19 mouse cellular contexts compared by ENCODE assay signal in genomic region chr4:27970569-27970968, GRCm38 (mm10).
DNase-seq lines count a peak whose midpoint lies in the region; ATAC-seq and TF ChIP-seq lines count a peak whose summit lies in the region.
"Had no signal": no experiment of that assay in that cellular context is flagged by ENCODE, and none has a peak within 500 bp of the region (broad histone marks: within the 10 kb centered on the region; RNA-seq: fewer than 3 reads in every experiment).

No protein-coding gene starts in this region.

- DNase-seq in 3134 (ENCODE audit: extremely low read depth, insufficient read length, low spot score) = peak; percentile 38
- DNase-seq in brain, embryonic 14.5 days (ENCODE audit: low read depth) = peak; percentile 47
- peak; percentile 5 for DNase-seq in embryonic facial prominence, embryonic 14.5 days (ENCODE audit: low spot score)
- no peak for DNase-seq in thymus, postnatal 36 days
- no peak for DNase-seq in cerebellum, postnatal 14 days
- no peak for DNase-seq in thymus, postnatal 0 days (ENCODE audit: low spot score)
- DNase-seq: B cell, adult 2 months; cerebellum, postnatal 10 days; gastrocnemius, postnatal 14 days; kidney, adult 11 months; kidney, postnatal 36 days; retina, postnatal 1 day; thymus, adult 2 months had no signal

- H3K4me3 ChIP-seq in forebrain, embryonic 12.5 days (replicated peaks) = no peak overlapping the region
- no peak overlapping the region for H3K4me3 ChIP-seq in forebrain, embryonic 15.5 days
- no peak overlapping the region for H3K4me3 ChIP-seq in embryonic facial prominence, embryonic 14.5 days (ENCODE audit: low read depth, low read length)
- H3K4me3 ChIP-seq: hindbrain, embryonic 15.5 days; limb, embryonic 12.5 days; myocyte had no signal

- no peaks in the 10 kb centered on the region for H3K36me3 ChIP-seq in forebrain, embryonic 12.5 days (replicated peaks)
- H3K36me3 ChIP-seq in forebrain, embryonic 15.5 days = no peaks in the 10 kb centered on the region
- H3K36me3 ChIP-seq in embryonic facial prominence, embryonic 14.5 days (ENCODE audit: control insufficient read depth, insufficient read depth, low read length) = no peaks in the 10 kb centered on the region
- H3K36me3 ChIP-seq: hindbrain, embryonic 15.5 days; limb, embryonic 12.5 days had no signal

- H3K4me1 ChIP-seq in forebrain, embryonic 12.5 days = 0 out of 2 replicates have a peak, but pooled peaks cover 3% of the 10 kb centered on the region
- H3K4me1 ChIP-seq in forebrain, embryonic 15.5 days = no peaks in the 10 kb centered on the region
- no peaks in the 10 kb centered on the region for H3K4me1 ChIP-seq in embryonic facial prominence, embryonic 14.5 days (ENCODE audit: control insufficient read depth, insufficient read depth, low read length)
- H3K4me1 ChIP-seq: hindbrain, embryonic 15.5 days; limb, embryonic 12.5 days had no signal

- no peak for TF ChIP-seq POLR2A in brain, embryonic 14.5 days (IDR thresholded peaks at IDR 0.05; ENCODE audit: borderline replicate concordance, extremely low read depth, insufficient read depth, insufficient read length, poor library complexity, severe bottlenecking)

- H3K27me3 ChIP-seq in forebrain, embryonic 12.5 days = no peaks in the 10 kb centered on the region
- H3K27me3 ChIP-seq in forebrain, embryonic 15.5 days = no peaks in the 10 kb centered on the region
- no peaks in the 10 kb centered on the region for H3K27me3 ChIP-seq in embryonic facial prominence, embryonic 14.5 days (replicated peaks; ENCODE audit: control insufficient read depth, insufficient read depth, low read length)
- H3K27me3 ChIP-seq: hindbrain, embryonic 15.5 days; limb, embryonic 12.5 days had no signal

- H3K9ac ChIP-seq in forebrain, embryonic 12.5 days = no peak overlapping the region
- no peak overlapping the region for H3K9ac ChIP-seq in forebrain, embryonic 15.5 days (replicated peaks)
- H3K9ac ChIP-seq in embryonic facial prominence, embryonic 14.5 days (ENCODE audit: low read depth, low read length) = no peak overlapping the region
- H3K9ac ChIP-seq: hindbrain, embryonic 15.5 days; limb, embryonic 12.5 days; liver, embryonic 14.5 days had no signal

- TF ChIP-seq CTCF in brain, embryonic 14.5 days (IDR thresholded peaks at IDR 0.05; ENCODE audit: borderline replicate concordance, extremely low read depth, insufficient read depth, insufficient read length) = no peak

- no peaks in the 10 kb centered on the region for H3K9me3 ChIP-seq in forebrain, embryonic 12.5 days
- no peaks in the 10 kb centered on the region for H3K9me3 ChIP-seq in forebrain, embryonic 15.5 days
- no peaks in the 10 kb centered on the region for H3K9me3 ChIP-seq in embryonic facial prominence, embryonic 14.5 days (ENCODE audit: control insufficient read depth, low read length)
- H3K9me3 ChIP-seq: hindbrain, embryonic 15.5 days; limb, embryonic 12.5 days had no signal

- 8% methylated on average over 5 of the region's 5 CpGs for WGBS in forebrain, embryonic 12.5 days
- 12% methylated on average over 5 of the region's 5 CpGs for WGBS in forebrain, embryonic 15.5 days
- WGBS in embryonic facial prominence, embryonic 14.5 days = 40% methylated on average over 5 of the region's 5 CpGs

- peak; percentile 30; the same call in 1 of the 2 replicates for ATAC-seq in forebrain, embryonic 12.5 days (ENCODE audit: low FRiP score)
- ATAC-seq in forebrain, embryonic 15.5 days (replicated peaks) = no peak
- no peak for ATAC-seq in embryonic facial prominence, embryonic 14.5 days (ENCODE audit: low read depth)

- no peak overlapping the region for H3K27ac ChIP-seq in forebrain, embryonic 12.5 days
- H3K27ac ChIP-seq in forebrain, embryonic 15.5 days (replicated peaks) = no peak overlapping the region
- no peak overlapping the region for H3K27ac ChIP-seq in embryonic facial prominence, embryonic 14.5 days (replicated peaks; ENCODE audit: low read depth, low read length)
- H3K27ac ChIP-seq: hindbrain, embryonic 15.5 days; limb, embryonic 12.5 days; liver, embryonic 14.5 days had no signal

- H3K4me2 ChIP-seq in forebrain, embryonic 12.5 days = no peak overlapping the region
- H3K4me2 ChIP-seq in forebrain, embryonic 15.5 days (replicated peaks) = no peak overlapping the region
- H3K4me2 ChIP-seq in embryonic facial prominence, embryonic 14.5 days (ENCODE audit: low read depth, low read length) = no peak overlapping the region
- H3K4me2 ChIP-seq: hindbrain, embryonic 15.5 days; limb, embryonic 12.5 days had no signal

Comparison
In these comparisons a context has a peak if more than half of its experiments do, and no peak if none do; other contexts are left out.
1. DNase-seq: peak in 3134 (single experiment), brain, embryonic 14.5 days (single experiment) and embryonic facial prominence, embryonic 14.5 days (single experiment); none in thymus, postnatal 36 days (0 of 2), cerebellum, postnatal 14 days (0 of 2) and thymus, postnatal 0 days (single experiment).